Mouse (Mus musculus) heart, adult 2 months (tissue): ENCODE data around the gene Fam78b. TPM values are rescaled to one million over a fixed set of nuclear protein-coding genes. Genes with fewer than 3 reads are reported as not detected.

Experiments
- DNase-seq, 2 experiments: peaks; one replicate each; pipeline ENCODE4 v3.0.0; 2021
- H3K27ac ChIP-seq: fragments of 200-600 bp; 2 replicates; pipeline ENCODE4 v1.8.1; 2022
- H3K27me3 ChIP-seq: fragments of 200-500 bp; 2 replicates; pipeline ENCODE4 v1.6.1; 2012; ENCODE audit warnings: mild to moderate bottlenecking, low read length, inconsistent platforms, mixed read lengths; ENCODE audit not compliant: control insufficient read depth, insufficient read depth
- H3K36me3 ChIP-seq: fragments of 200-500 bp; 2 replicates; pipeline ENCODE4 v1.6.1; 2012; ENCODE audit warnings: low read length, inconsistent platforms; ENCODE audit not compliant: control insufficient read depth, insufficient read depth
- H3K4me1 ChIP-seq: fragments of 200-500 bp; 2 replicates; pipeline ENCODE4 v1.6.1; 2011; ENCODE audit warnings: low read length; ENCODE audit not compliant: control insufficient read depth, insufficient read depth
- H3K4me3 ChIP-seq: fragments of 200-600 bp; 2 replicates; pipeline ENCODE4 v1.8.1; 2022
- H3K79me2 ChIP-seq: fragments of 200-500 bp; replicated peaks from 2 replicates; pipeline ENCODE4 v1.6.1; 2012; ENCODE audit warnings: mild to moderate bottlenecking, inconsistent platforms, low read length, moderate library complexity, mixed read lengths; ENCODE audit not compliant: control insufficient read depth, insufficient read depth
- H3K9ac ChIP-seq: fragments of 200-500 bp; 2 replicates; pipeline ENCODE4 v1.6.1; 2012; ENCODE audit warnings: low read depth, mild to moderate bottlenecking, control low read depth, inconsistent platforms, low read length, mixed read lengths
- CTCF ChIP-seq: fragments of 200-600 bp; IDR thresholded peaks from 2 replicates; pipeline ENCODE4 v1.8.1; 2022; ENCODE audit warnings: antibody characterized with exemption, mild to moderate bottlenecking, moderate library complexity
- EP300 ChIP-seq: fragments of 200-500 bp; IDR thresholded peaks from 2 replicates; pipeline ENCODE4 v1.6.1; 2011; ENCODE audit warnings: low read depth, low read length, control low read depth; ENCODE audit not compliant: insufficient read depth
- POLR2A ChIP-seq: fragments of 200-500 bp; IDR thresholded peaks from 2 replicates; pipeline ENCODE4 v1.6.1; 2011; ENCODE audit warnings: mild to moderate bottlenecking, low read depth, low read length, control low read depth; ENCODE audit not compliant: insufficient read depth
- WGBS: fragments of 180-500 bp; shearing (Covaris S2); methylation state at CpG from one replicate; pipeline ENCODE4 v1.1.7; 2018; 5-methylcytosine and 5-hydroxymethylcytosine counted together
- intact Hi-C: fragments of 180-260 bp; cut with DNase I; formaldehyde crosslinking; loops from one replicate; pipeline ENCODE4 v1.15.1; 2025
- polyA plus RNA-seq: library from polyadenylated mRNA; depleted of rRNA; stranded (reverse); fragments of >200 nt; gene quantifications from 2 replicates; pipeline ENCODE4 v1.2.3, GENCODE M21; 2012
- total RNA-seq, 2 experiments: library from RNA; stranded (reverse); gene quantifications; 2 replicates each; pipeline ENCODE4 v1.2.3; 2021

Gene Fam78b
- total and polyA plus RNA-seq, 3 experiments: 2.5 to 3.7 (median 2.7) TPM

GRCm38 (mm10) chr1:167042558-167042957 lies 41.3 kb downstream of the Fam78b start:
- H3K36me3 ChIP-seq: no peaks in the 10 kb centered on the region
- no peak overlapping the region for H3K9ac ChIP-seq
- H3K79me2 ChIP-seq: no peaks in the 10 kb centered on the region
- intact Hi-C loops: no loop called here
- TF ChIP-seq POLR2A (no peak), CTCF (no peak), EP300 (no peak)
- WGBS: 59% methylated on average over 6 of the region's 6 CpGs
- H3K27me3 ChIP-seq: no peaks in the 10 kb centered on the region
- H3K4me3 ChIP-seq: no peak overlapping the region
- H3K4me1 ChIP-seq: peaks cover 6% of the 10 kb centered on the region; the same call in 1 of the 2 replicates
- H3K27ac ChIP-seq: no peak overlapping the region
- DNase-seq: no peak

- 63% methylated on average over 10 of the region's 10 CpGs for WGBS
- Histone ChIP-seq H3K4me3 (no peak overlapping the region), H3K27me3 (no peaks in the 10 kb centered on the region), H3K36me3 (no peaks in the 10 kb centered on the region), H3K27ac (no peak overlapping the region), H3K9ac (no peak overlapping the region), H3K4me1 (no peaks in the 10 kb centered on the region), H3K79me2 (no peaks in the 10 kb centered on the region)
- intact Hi-C loops: no loop called here
- no peak for DNase-seq
- TF ChIP-seq CTCF: no peak
- no peak for TF ChIP-seq POLR2A
- no peak for TF ChIP-seq EP300
Observed at GRCm38 (mm10) chr1:167046169-167046927, 45.1 kb downstream of the Fam78b start.

- no peaks in the 10 kb centered on the region for H3K27me3 ChIP-seq
Observed at GRCm38 (mm10) chr1:167050859-167051258, 49.6 kb downstream of the Fam78b start.

GRCm38 (mm10) chr1:167054029-167054428 lies 52.8 kb downstream of the Fam78b start:
- Histone ChIP-seq H3K9ac (no peak overlapping the region), H3K4me1 (no peaks in the 10 kb centered on the region), H3K4me3 (no peak overlapping the region), H3K27ac (no peak overlapping the region), H3K27me3 (no peaks in the 10 kb centered on the region), H3K79me2 (no peaks in the 10 kb centered on the region), H3K36me3 (no peaks in the 10 kb centered on the region)
- WGBS: 59% methylated on average over 7 of the region's 7 CpGs
- intact Hi-C loops: no loop called here
- TF ChIP-seq EP300 (no peak), CTCF (no peak), POLR2A (no peak)
- no peak for DNase-seq

More at GRCm38 (mm10) chr1:167050859-167051258, 49.6 kb downstream of the Fam78b start:
- no peak overlapping the region for H3K27ac ChIP-seq
- no peak for DNase-seq
- intact Hi-C loops: no loop called here
- no peaks in the 10 kb centered on the region for H3K4me1 ChIP-seq
- no peak for TF ChIP-seq CTCF
- TF ChIP-seq POLR2A: no peak
- TF ChIP-seq EP300: no peak
- no peak overlapping the region for H3K4me3 ChIP-seq
- H3K9ac ChIP-seq: no peak overlapping the region
- WGBS: 70% methylated on average over 3 of the region's 3 CpGs
- H3K79me2 ChIP-seq: no peaks in the 10 kb centered on the region
- H3K36me3 ChIP-seq: no peaks in the 10 kb centered on the region

- no peak for DNase-seq
- no peak for TF ChIP-seq EP300
- no peak for TF ChIP-seq CTCF
- TF ChIP-seq POLR2A: no peak
- 65% methylated on average over 5 of the region's 5 CpGs for WGBS
- Histone ChIP-seq H3K27me3 (no peaks in the 10 kb centered on the region), H3K27ac (no peak overlapping the region), H3K9ac (no peak overlapping the region), H3K79me2 (no peaks in the 10 kb centered on the region), H3K4me1 (no peaks in the 10 kb centered on the region), H3K36me3 (no peaks in the 10 kb centered on the region), H3K4me3 (no peak overlapping the region)
- intact Hi-C loops: no loop called here
Observed at GRCm38 (mm10) chr1:167057543-167057942, 56.3 kb downstream of the Fam78b start.

DNA sequence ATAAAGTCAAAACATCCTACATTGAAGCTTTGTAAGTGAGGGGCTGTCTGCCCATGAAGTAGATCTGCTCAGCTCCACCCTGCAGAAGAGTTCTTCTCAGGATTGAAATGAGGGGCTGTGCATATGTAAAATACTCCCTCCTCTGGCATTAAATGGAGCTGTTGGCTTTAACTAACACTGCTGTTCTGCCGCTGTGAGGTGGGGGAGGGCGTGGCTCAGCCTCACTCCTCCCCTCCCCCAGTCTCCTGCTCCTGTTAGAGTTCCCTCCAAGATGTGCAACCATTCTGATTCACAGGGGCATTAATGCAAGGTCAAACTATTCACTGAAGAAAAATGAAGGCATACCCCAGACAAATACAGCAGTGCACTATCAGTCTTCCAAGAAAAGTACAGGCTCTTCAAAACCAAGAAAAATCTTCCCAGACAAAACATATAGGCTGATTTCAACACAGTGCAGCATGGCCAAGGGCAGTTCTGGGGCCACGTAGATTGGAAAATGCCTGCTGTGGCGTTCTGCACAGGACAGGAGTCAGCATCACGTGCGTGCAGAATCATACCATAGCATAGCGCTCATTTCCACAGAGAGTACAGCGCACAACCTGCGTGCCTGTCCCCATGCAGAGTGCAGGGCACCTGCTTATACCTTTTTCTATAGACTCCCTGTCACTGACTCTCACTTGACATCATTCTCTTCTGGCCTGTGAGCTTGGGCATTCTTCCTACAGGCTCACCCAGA lies 58.5 kb downstream of the Fam78b start:
- peaks cover 2% of the 10 kb centered on the region; the same call in 1 of the 2 replicates for H3K36me3 ChIP-seq
- H3K27me3 ChIP-seq: no peaks in the 10 kb centered on the region
- H3K4me1 ChIP-seq: peaks cover 9% of the 10 kb centered on the region
- no peaks in the 10 kb centered on the region for H3K79me2 ChIP-seq
- WGBS: 70% methylated on average over 9 of the region's 9 CpGs
- intact Hi-C loops: no loop called here
- no peak overlapping the region for H3K4me3 ChIP-seq
- no peak for TF ChIP-seq CTCF
- no peak for TF ChIP-seq POLR2A
- no peak for TF ChIP-seq EP300
- no peak overlapping the region for H3K27ac ChIP-seq
- H3K9ac ChIP-seq: no peak overlapping the region
- no peak for DNase-seq
